Mouse (Mus musculus) embryonic facial prominence, embryonic 13.5 days (tissue): ENCODE measurements at regions not wholly inside any gene's neighbourhood (a gene's known extent, or its start where the extent isn't known, plus 50 kb on each side); places are given as distances from the start of the nearest gene placed in this dataset.

Experiments used
- ATAC-seq: fragments of 200-750 bp; cut with Nextera tagmentation; 2 replicates; pipeline ENCODE4 v1.8.0; 2017; ENCODE audit warnings: low read depth; ENCODE audit not compliant: insufficient number of reproducible peaks, insufficient read depth, low FRiP score, low TSS enrichment
- H3K27ac ChIP-seq: fragments of 300-500 bp; sonication (generic); 2 replicates; pipeline ENCODE4 v1.5.1; 2015; ENCODE audit warnings: moderate library complexity, mild to moderate bottlenecking, inconsistent platforms
- H3K27me3 ChIP-seq: fragments of 300-500 bp; sonication (generic); 2 replicates; pipeline ENCODE4 v1.6.1; 2015; ENCODE audit warnings: mild to moderate bottlenecking, inconsistent platforms
- H3K36me3 ChIP-seq: fragments of 300-500 bp; sonication (generic); 2 replicates; pipeline ENCODE4 v1.6.1; 2015; ENCODE audit warnings: mild to moderate bottlenecking, inconsistent platforms
- H3K4me1 ChIP-seq: fragments of 300-500 bp; sonication (generic); 2 replicates; pipeline ENCODE4 v1.6.1; 2015; ENCODE audit warnings: inconsistent platforms
- H3K4me2 ChIP-seq: fragments of 300-500 bp; sonication (generic); 2 replicates; pipeline ENCODE4 v1.6.1; 2015; ENCODE audit warnings: moderate library complexity, mild to moderate bottlenecking, inconsistent platforms
- H3K4me3 ChIP-seq: fragments of 300-500 bp; sonication (generic); 2 replicates; pipeline ENCODE4 v1.5.1; 2015; ENCODE audit warnings: mild to moderate bottlenecking, inconsistent platforms
- H3K9ac ChIP-seq: fragments of 300-500 bp; sonication (generic); 2 replicates; pipeline ENCODE4 v1.6.1; 2015; ENCODE audit warnings: mild to moderate bottlenecking, inconsistent platforms
- H3K9me3 ChIP-seq: fragments of 300-500 bp; sonication (generic); 2 replicates; pipeline ENCODE4 v1.6.1; 2016; ENCODE audit warnings: inconsistent platforms
- WGBS: fragments of 180-500 bp; shearing (Covaris S2); methylation state at CpG from one replicate; pipeline ENCODE4 v1.1.7; 2015; ENCODE audit warnings: mixed read lengths; 5-methylcytosine and 5-hydroxymethylcytosine counted together

GRCm38 (mm10) chr4:105282681-105283462 lies 125.7 kb downstream of the Plpp3 start:
- Histone ChIP-seq H3K4me1 (peaks cover 28% of the 10 kb centered on the region), H3K9me3 (no peaks in the 10 kb centered on the region), H3K27ac (no peak overlapping the region), H3K4me2 (no peak overlapping the region), H3K36me3 (no peaks in the 10 kb centered on the region), H3K4me3 (no peak overlapping the region), H3K27me3 (no peaks in the 10 kb centered on the region), H3K9ac (no peak overlapping the region)
- no peak for ATAC-seq
- WGBS = 20% methylated on average over 6 of the region's 6 CpGs

- Histone ChIP-seq H3K4me3 (no peak overlapping the region), H3K4me2 (no peak overlapping the region), H3K9me3 (no peaks in the 10 kb centered on the region), H3K4me1 (peaks cover 32% of the 10 kb centered on the region), H3K9ac (no peak overlapping the region), H3K36me3 (no peaks in the 10 kb centered on the region), H3K27me3 (no peaks in the 10 kb centered on the region), H3K27ac (no peak overlapping the region)
- 93% methylated on average over 5 of the region's 5 CpGs for WGBS
- ATAC-seq = no peak
Measured at GRCm38 (mm10) chr4:105285431-105286013, 128.4 kb downstream of the Plpp3 start.

DNA sequence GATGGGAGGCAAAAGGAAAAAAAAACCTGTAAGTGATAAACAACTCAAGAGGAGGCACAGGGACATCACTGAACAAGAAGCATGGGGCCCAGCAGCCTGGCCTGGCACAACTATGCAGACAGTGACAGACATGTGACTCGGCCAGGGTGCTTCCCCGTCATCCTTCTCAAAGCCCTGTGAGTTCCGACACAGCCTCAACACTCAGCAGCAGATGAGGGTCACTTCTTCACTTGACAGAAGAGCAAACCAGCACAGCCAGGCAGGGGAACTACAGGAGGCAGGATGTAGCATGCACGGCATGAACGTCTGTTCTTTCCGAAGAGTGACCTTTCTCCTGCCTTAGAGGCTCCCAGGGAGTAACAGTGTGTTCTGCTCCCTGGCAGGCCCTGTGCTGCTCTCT lies 129.2 kb downstream of the Plpp3 start:
- H3K4me3 ChIP-seq = no peak overlapping the region
- H3K36me3 ChIP-seq = no peaks in the 10 kb centered on the region
- 85% methylated on average over 6 of the region's 6 CpGs for WGBS
- H3K27ac ChIP-seq = no peak overlapping the region
- no peaks in the 10 kb centered on the region for H3K9me3 ChIP-seq
- H3K4me2 ChIP-seq = no peak overlapping the region
- no peak overlapping the region for H3K9ac ChIP-seq
- no peak for ATAC-seq
- H3K4me1 ChIP-seq = peaks cover 37% of the 10 kb centered on the region
- no peaks in the 10 kb centered on the region for H3K27me3 ChIP-seq

DNA sequence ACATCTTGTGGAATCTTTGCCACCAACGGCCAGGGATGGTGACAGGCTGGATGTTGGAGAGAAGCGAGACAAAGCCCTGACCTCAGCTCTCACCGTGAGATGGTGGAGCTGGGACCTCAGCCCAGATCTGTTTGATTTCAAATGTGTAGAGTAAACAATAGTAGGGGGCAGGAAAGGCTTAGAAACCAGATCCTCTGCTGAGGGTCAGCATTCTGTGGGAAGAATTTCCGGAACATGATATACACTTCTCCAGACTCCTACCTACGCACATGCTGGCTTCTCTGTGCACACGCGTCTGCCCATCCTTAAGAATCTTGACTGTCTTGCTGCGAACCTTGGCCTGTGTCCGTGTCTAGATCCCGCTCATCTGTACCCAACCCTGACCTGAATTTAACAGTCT lies 129.7 kb downstream of the Plpp3 start:
- Histone ChIP-seq H3K36me3 (no peaks in the 10 kb centered on the region), H3K27ac (no peak overlapping the region), H3K4me3 (no peak overlapping the region), H3K27me3 (no peaks in the 10 kb centered on the region), H3K4me1 (peaks cover 38% of the 10 kb centered on the region), H3K9ac (no peak overlapping the region), H3K9me3 (no peaks in the 10 kb centered on the region), H3K4me2 (no peak overlapping the region)
- WGBS = 74% methylated on average over 10 of the region's 10 CpGs
- ATAC-seq = no peak

DNA sequence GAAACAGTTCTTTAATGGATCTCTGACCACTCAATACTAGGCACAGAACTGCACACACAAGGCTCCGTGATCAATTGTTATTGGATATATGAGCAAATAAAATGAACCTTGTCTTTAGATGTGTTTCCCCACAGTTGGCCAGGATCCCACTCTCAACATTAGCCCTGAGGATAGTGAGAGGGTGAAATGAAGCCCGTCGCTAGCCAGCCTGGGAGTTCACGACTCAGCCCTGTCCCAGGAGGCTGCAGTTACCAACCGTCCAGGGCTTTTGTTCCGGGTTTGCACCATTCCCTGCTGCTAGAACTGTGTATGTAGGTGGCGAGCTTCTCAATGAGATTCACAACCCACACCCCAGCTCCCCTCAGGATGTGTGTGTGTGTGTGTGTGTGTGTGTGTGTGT lies 130.3 kb downstream of the Plpp3 start:
- H3K4me2 ChIP-seq = no peak overlapping the region
- peak; percentile 54; the same call in 1 of the 2 replicates for ATAC-seq
- 59% methylated on average over 7 of the region's 7 CpGs for WGBS
- H3K27me3 ChIP-seq = no peaks in the 10 kb centered on the region
- H3K27ac ChIP-seq = no peak overlapping the region; the same call in 1 of the 2 replicates
- peaks cover 34% of the 10 kb centered on the region for H3K4me1 ChIP-seq
- no peak overlapping the region for H3K4me3 ChIP-seq
- no peaks in the 10 kb centered on the region for H3K36me3 ChIP-seq
- H3K9ac ChIP-seq = no peak overlapping the region
- H3K9me3 ChIP-seq = no peaks in the 10 kb centered on the region

GRCm38 (mm10) chr4:105289635-105290034 lies 132.5 kb downstream of the Plpp3 start:
- Histone ChIP-seq H3K36me3 (no peaks in the 10 kb centered on the region), H3K4me3 (no peak overlapping the region), H3K4me1 (peaks cover 26% of the 10 kb centered on the region), H3K27me3 (no peaks in the 10 kb centered on the region), H3K4me2 (no peak overlapping the region), H3K9ac (no peak overlapping the region), H3K9me3 (no peaks in the 10 kb centered on the region), H3K27ac (no peak overlapping the region)
- no peak for ATAC-seq
- WGBS = 59% methylated on average over 4 of the region's 4 CpGs

DNA sequence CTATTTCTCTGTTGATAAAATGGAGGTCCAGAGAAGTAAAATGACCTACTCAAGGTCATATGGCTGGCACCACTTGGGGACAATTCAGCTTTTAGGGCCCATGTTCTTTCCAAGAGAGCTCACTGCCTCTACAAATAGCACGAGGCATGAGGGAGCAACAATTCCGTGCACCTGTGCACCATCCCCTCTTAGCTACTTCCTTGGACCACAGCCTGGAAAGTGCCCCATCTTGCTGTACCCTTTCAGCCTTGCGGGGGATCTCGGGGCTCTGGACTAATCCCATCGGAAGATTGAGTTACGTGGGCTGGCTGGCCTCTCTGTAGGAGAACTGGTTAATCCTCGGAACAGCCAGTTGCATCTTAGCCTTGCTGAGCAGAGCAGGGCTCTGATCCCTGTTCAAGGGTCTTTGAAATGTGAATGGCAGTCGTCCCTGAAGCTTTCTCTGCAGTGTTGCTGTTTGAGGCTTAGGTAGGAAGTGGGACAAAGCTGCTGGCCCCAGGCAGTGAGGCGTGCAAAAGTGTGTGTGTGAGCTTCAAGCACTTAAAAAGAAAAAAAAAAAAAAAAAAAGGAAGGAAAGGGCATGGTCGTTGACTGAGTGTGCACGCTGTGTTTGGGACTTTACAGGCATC lies 133.8 kb downstream of the Plpp3 start:
- no peak overlapping the region for H3K4me2 ChIP-seq
- H3K27me3 ChIP-seq = no peaks in the 10 kb centered on the region
- peak overlapping the region; percentile 16; the same call in 1 of the 2 replicates for H3K27ac ChIP-seq
- 9% methylated on average over 11 of the region's 11 CpGs for WGBS
- H3K9me3 ChIP-seq = no peaks in the 10 kb centered on the region
- ATAC-seq = no peak
- H3K4me1 ChIP-seq = peaks cover 26% of the 10 kb centered on the region
- no peaks in the 10 kb centered on the region for H3K36me3 ChIP-seq
- no peak overlapping the region for H3K4me3 ChIP-seq
- H3K9ac ChIP-seq = no peak overlapping the region; the same call in 1 of the 2 replicates

DNA sequence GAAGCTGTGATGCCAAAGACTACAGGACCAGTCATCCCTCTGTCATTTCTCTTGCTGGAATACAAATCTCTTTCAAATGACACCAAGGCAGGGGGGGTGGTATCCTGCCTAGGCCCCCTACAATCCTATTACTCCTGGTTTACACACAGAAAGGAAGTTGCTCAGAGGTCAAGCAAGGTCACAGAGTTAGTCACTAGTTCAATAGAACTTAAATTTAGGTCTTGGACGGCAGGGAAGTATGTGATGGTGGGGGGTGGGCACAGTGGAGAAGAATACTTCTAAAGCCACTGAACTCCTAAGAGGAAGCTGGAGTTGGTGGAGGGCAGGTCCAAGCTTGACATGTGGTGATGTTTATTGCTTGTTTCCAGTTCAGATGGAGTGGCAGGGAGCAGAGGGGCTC lies 134.4 kb downstream of the Plpp3 start:
- peaks cover 26% of the 10 kb centered on the region for H3K4me1 ChIP-seq
- 7% methylated on average over 1 of the region's 1 CpGs for WGBS
- no peak overlapping the region for H3K4me2 ChIP-seq
- H3K27ac ChIP-seq = 0 out of 2 replicates have a peak overlapping the region, but pooled peaks have one; percentile 44
- H3K36me3 ChIP-seq = no peaks in the 10 kb centered on the region
- no peak overlapping the region for H3K4me3 ChIP-seq
- no peaks in the 10 kb centered on the region for H3K9me3 ChIP-seq
- ATAC-seq = no peak
- H3K9ac ChIP-seq = no peak overlapping the region
- no peaks in the 10 kb centered on the region for H3K27me3 ChIP-seq

GRCm38 (mm10) chr4:105299358-105299757 lies 142.2 kb downstream of the Plpp3 start:
- Histone ChIP-seq H3K4me2 (no peak overlapping the region), H3K9me3 (no peaks in the 10 kb centered on the region), H3K4me3 (no peak overlapping the region), H3K27me3 (no peaks in the 10 kb centered on the region), H3K36me3 (no peaks in the 10 kb centered on the region), H3K27ac (no peak overlapping the region), H3K9ac (no peak overlapping the region), H3K4me1 (no peaks in the 10 kb centered on the region)
- no peak for ATAC-seq
- 92% methylated on average over 6 of the region's 6 CpGs for WGBS

DNA sequence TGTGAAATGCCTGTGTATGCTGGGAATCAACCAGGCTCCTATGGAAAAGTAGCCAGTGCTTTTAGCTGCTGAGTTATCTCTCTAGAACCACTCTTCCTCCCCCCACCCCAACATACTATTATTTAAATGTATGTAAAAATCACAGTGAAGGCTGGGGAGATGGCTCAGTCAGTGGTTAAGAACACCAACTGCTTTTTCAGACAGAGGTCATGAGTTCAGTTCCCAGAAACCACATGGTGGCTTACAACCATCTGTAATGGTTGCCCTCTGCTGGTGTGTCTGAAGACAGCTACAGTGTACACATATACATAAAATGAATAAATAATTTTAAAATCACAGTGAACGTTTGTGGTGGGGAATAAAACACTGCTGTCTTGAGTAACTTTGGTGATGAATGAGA lies 144.4 kb downstream of the Plpp3 start:
- no peaks in the 10 kb centered on the region for H3K27me3 ChIP-seq
- H3K36me3 ChIP-seq = no peaks in the 10 kb centered on the region
- 70% methylated on average over 1 of the region's 1 CpGs for WGBS
- no peak overlapping the region for H3K4me3 ChIP-seq
- no peak for ATAC-seq
- no peak overlapping the region for H3K27ac ChIP-seq
- H3K9me3 ChIP-seq = no peaks in the 10 kb centered on the region
- no peak overlapping the region for H3K9ac ChIP-seq
- no peaks in the 10 kb centered on the region for H3K4me1 ChIP-seq
- H3K4me2 ChIP-seq = no peak overlapping the region

DNA sequence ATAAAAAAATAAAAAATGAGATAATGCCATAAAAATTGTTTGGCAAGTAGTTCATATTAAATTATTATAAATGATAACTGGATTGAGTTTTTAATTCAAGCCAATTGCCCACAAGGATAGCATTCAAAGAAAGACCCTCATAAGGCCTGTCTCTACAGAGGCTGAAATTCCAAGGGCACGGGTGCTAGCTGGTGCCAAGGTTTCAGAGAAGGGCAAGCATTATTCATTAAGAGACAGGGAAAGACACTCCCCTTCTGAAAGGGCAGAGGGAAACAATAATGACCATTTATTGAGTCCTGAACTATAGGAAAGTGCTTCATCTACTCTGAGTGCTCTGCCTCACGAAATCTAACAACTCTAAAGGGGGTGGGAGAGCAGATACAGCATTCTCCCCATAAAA lies 147.0 kb downstream of the Plpp3 start:
- no peaks in the 10 kb centered on the region for H3K36me3 ChIP-seq
- no peaks in the 10 kb centered on the region for H3K9me3 ChIP-seq
- H3K4me3 ChIP-seq = no peak overlapping the region
- H3K9ac ChIP-seq = no peak overlapping the region
- H3K4me1 ChIP-seq = no peaks in the 10 kb centered on the region
- H3K27me3 ChIP-seq = no peaks in the 10 kb centered on the region
- no peak overlapping the region for H3K27ac ChIP-seq
- 51% methylated on average over 2 of the region's 2 CpGs for WGBS
- no peak overlapping the region for H3K4me2 ChIP-seq
- ATAC-seq = no peak

- Histone ChIP-seq H3K36me3 (no peaks in the 10 kb centered on the region), H3K27me3 (no peaks in the 10 kb centered on the region), H3K27ac (no peak overlapping the region), H3K4me1 (no peaks in the 10 kb centered on the region), H3K4me2 (no peak overlapping the region), H3K9ac (no peak overlapping the region), H3K4me3 (no peak overlapping the region), H3K9me3 (no peaks in the 10 kb centered on the region)
- 83% methylated on average over 6 of the region's 6 CpGs for WGBS
- ATAC-seq = no peak
Measured at GRCm38 (mm10) chr4:105305931-105306330, 148.8 kb downstream of the Plpp3 start.
